Mouse (Mus musculus) testis, adult 2 months (tissue): ENCODE measurements around the gene Narf.

Experiments used
- CTCF ChIP-seq: fragments of 200-500 bp; IDR thresholded peaks from 2 replicates; pipeline ENCODE4 v1.5.1; 2012; ENCODE audit warnings: low read depth, mild to moderate bottlenecking, inconsistent platforms, low read length, moderate library complexity; ENCODE audit not compliant: control insufficient read depth, insufficient read depth, insufficient replicate concordance
- POLR2A ChIP-seq: fragments of 200-500 bp; IDR thresholded peaks from 2 replicates; pipeline ENCODE4 v1.6.1; 2012; ENCODE audit warnings: low read depth, mild to moderate bottlenecking, inconsistent platforms, low read length, moderate library complexity; ENCODE audit not compliant: control insufficient read depth

DNA sequence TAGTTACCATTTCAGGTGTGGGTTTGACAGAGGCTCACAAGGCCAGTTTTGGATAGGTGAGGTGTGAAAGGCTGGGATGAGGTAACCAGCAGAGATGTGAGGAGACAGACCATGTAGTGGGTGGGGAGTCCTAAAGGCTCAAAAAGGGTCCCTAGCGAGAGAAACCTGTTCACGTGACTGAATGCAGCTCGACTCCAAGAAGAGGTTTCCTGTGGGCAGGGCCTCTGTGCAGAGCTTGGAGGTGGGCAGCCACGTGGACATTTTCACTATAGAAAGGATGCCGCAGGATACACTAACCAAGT, 33.2 kb upstream of the Narf start:
- TF ChIP-seq POLR2A (no peak), CTCF (no peak)
